Mouse (Mus musculus) adrenal gland (tissue): ENCODE measurements around the gene Ptpra.

Experiments
- intact Hi-C: fragments of 180-260 bp; cut with DNase I; formaldehyde crosslinking; loops from one replicate; pipeline ENCODE4 v1.15.1; 2025

Ptpra gene

GRCm38 (mm10) chr2:130439840-130440480 is 10.1 kb upstream of the Ptpra start:
- intact Hi-C loops, result no loop called here

- intact Hi-C loops, result no loop called here
Measured at GRCm38 (mm10) chr2:130442162-130442561, 7.9 kb upstream of the Ptpra start.

GRCm38 (mm10) chr2:130448449-130448848 is 1.6 kb upstream of the Ptpra start:
- intact Hi-C loops, result no loop called here

- intact Hi-C loops, result no loop called here
Measured at GRCm38 (mm10) chr2:130449021-130449793, 871 bp upstream of the Ptpra start.

- intact Hi-C loops, result loop anchor here (5.0 kb wide), 1 partner anchor 47 kb away; no protein-coding TSS in a partner anchor
Measured at GRCm38 (mm10) chr2:130450434-130450796, 337 bp downstream of the Ptpra start.

GRCm38 (mm10) chr2:130451086-130451726 is 1.1 kb downstream of the Ptpra start:
- intact Hi-C loops, result loop anchor here (5.0 kb wide), 1 partner anchor 46 kb away; no protein-coding TSS in a partner anchor

GRCm38 (mm10) chr2:130451727-130452090 is 1.6 kb downstream of the Ptpra start:
- intact Hi-C loops, result loop anchor here (5.0 kb wide), 1 partner anchor 46 kb away; no protein-coding TSS in a partner anchor

GRCm38 (mm10) chr2:130452266-130452665 is 2.2 kb downstream of the Ptpra start:
- intact Hi-C loops, result loop anchor here (5.0 kb wide), 1 partner anchor 45 kb away; no protein-coding TSS in a partner anchor

GRCm38 (mm10) chr2:130453421-130453820 is 3.3 kb downstream of the Ptpra start:
- intact Hi-C loops, result loop anchor here (5.0 kb wide), 1 partner anchor 44 kb away; no protein-coding TSS in a partner anchor

- intact Hi-C loops, result loop anchor here (5.0 kb wide), 1 partner anchor 42 kb away; no protein-coding TSS in a partner anchor
Measured at GRCm38 (mm10) chr2:130454748-130455370, 4.8 kb downstream of the Ptpra start.

- intact Hi-C loops, result no loop called here
Measured at GRCm38 (mm10) chr2:130457871-130458270, 7.8 kb downstream of the Ptpra start.

GRCm38 (mm10) chr2:130459576-130459975 is 9.5 kb downstream of the Ptpra start:
- intact Hi-C loops, result no loop called here

- intact Hi-C loops, result no loop called here
Measured at GRCm38 (mm10) chr2:130461287-130462071, 11.4 kb downstream of the Ptpra start.

- intact Hi-C loops, result no loop called here
Measured at GRCm38 (mm10) chr2:130466438-130466837, 16.4 kb downstream of the Ptpra start.

GRCm38 (mm10) chr2:130469366-130469765 is 19.3 kb downstream of the Ptpra start:
- intact Hi-C loops, result no loop called here

- intact Hi-C loops, result no loop called here
Measured at GRCm38 (mm10) chr2:130469935-130470334, 19.9 kb downstream of the Ptpra start.

GRCm38 (mm10) chr2:130472908-130473510 is 22.9 kb downstream of the Ptpra start:
- intact Hi-C loops, result no loop called here

- intact Hi-C loops, result no loop called here
Measured at GRCm38 (mm10) chr2:130475764-130476163, 25.7 kb downstream of the Ptpra start.

- intact Hi-C loops, result no loop called here
Measured at GRCm38 (mm10) chr2:130476666-130477297, 26.7 kb downstream of the Ptpra start.

- intact Hi-C loops, result no loop called here
Measured at GRCm38 (mm10) chr2:130482177-130482576, 32.1 kb downstream of the Ptpra start.
